Mouse (Mus musculus): ENCODE results near the gene Irf9. TPM values are rescaled to one million over a fixed set of nuclear protein-coding genes. Genes with fewer than 3 reads are reported as not detected.

The Irf9 gene
- polyA plus RNA-seq, 1 experiment, result 10.9 TPM

DNA sequence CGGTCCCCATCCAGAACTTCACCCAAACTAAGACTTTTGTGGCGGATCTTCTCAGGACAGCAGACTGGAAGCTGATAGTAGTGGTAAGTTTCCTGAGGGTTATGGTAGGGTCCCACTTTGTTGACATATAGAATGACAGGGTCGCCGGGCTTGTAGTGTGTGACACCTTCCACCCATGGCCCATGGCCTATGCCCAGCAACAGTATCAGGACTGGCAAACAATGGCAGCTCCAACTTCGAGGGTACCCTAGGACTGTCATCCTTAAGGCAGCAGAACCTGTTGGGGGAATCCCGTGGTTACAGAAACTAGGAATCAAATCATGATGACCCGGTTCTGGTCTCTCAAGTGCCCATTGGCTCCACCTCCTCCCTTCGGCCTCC lies 39.3 kb downstream of the Irf9 start:
- Histone ChIP-seq H3K36me3 (ENCODE audit: control insufficient read depth, insufficient read depth, low read length, poor library complexity, severe bottlenecking) (peaks cover 3% of the 10 kb centered on the region), H3K4me1 (ENCODE audit: control insufficient read depth, insufficient read depth, low read length) (peaks cover 2% of the 10 kb centered on the region), H3K27ac (ENCODE audit: insufficient read depth, low read length) (no peak overlapping the region), H3K4me3 (ENCODE audit: low read depth, low read length) (peak overlapping the region; percentile 84), H3K9me3 (replicated peaks; ENCODE audit: control insufficient read depth, insufficient read depth, low read length, poor library complexity, severe bottlenecking) (no peaks in the 10 kb centered on the region), H3K27me3 (ENCODE audit: control insufficient read depth, insufficient read depth, low read length, poor library complexity, severe bottlenecking) (no peaks in the 10 kb centered on the region), H3K9ac (ENCODE audit: low read depth, poor library complexity, severe bottlenecking) (peak overlapping the region; percentile 91)
- TF ChIP-seq EP300 (IDR thresholded peaks at IDR 0.05; ENCODE audit: insufficient read depth, low read depth, low read length), result no peak
- no peak for TF ChIP-seq POLR2A (IDR thresholded peaks at IDR 0.05; ENCODE audit: insufficient read depth, low read length)
- TF ChIP-seq CTCF (IDR thresholded peaks at IDR 0.05; ENCODE audit: low read depth, low read length), result no peak

DNA sequence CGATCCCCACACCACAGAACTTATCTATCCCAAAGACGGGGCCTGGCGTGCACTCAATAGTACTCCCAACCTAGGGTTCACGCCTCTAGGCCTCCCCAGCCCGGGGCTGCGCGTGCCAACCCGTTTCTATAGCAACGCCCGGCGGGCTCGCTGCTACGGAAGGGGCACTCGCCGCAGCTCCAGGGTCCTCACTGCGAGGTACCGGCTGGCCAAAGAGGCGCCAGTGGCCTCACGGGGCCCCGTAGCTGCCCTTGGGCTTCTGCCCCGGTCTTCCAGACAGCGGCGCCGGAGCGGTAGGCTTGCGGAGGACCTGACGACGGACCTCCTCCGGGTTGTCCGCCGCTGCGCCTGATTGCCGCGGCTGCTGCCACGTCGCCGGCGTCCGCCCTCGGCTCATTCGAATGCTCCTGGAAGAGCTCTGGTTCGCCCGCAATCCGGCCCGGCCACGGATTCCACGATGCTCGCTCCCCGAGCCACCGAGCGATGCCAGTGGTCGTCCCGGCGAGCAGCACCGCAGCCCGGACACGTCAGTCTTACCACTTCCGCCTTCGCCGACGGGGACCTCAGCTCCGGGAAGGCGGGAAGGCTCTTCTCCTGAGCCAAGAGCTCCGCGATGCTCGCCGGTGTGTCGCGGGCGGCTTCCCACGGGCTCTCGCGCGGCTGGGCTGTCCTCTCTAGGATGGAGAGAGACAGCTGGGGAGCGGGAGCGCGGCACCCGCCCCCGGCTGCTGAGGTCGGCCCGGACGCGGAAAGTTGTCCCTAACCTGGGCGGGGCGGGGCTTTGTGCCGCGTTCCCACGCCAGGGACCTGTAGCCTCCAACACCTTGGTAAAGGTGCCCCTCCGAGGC lies 39.9 kb downstream of the Irf9 start, which contains the start of gene Tm9sf1:
Gene Tm9sf1 (minus strand): TSS at position 747 of the 848 bp plus-strand sequence.
- H3K36me3 ChIP-seq (ENCODE audit: control insufficient read depth, insufficient read depth, low read length, poor library complexity, severe bottlenecking), result peaks cover 3% of the 10 kb centered on the region
- H3K4me3 ChIP-seq (ENCODE audit: low read depth, low read length), result peak within 1 kb of the TSS; percentile 84
- TF ChIP-seq CTCF (IDR thresholded peaks at IDR 0.05; ENCODE audit: low read depth, low read length) (no peak), POLR2A (IDR thresholded peaks at IDR 0.05; ENCODE audit: insufficient read depth, low read length) (peak; percentile 13)
- no peaks in the 10 kb centered on the region for H3K27me3 ChIP-seq (ENCODE audit: control insufficient read depth, insufficient read depth, low read length, poor library complexity, severe bottlenecking)
- H3K9me3 ChIP-seq (replicated peaks; ENCODE audit: control insufficient read depth, insufficient read depth, low read length, poor library complexity, severe bottlenecking), result no peaks in the 10 kb centered on the region
- no peak within 1 kb of the TSS for H3K27ac ChIP-seq (ENCODE audit: insufficient read depth, low read length)
- peak within 1 kb of the TSS; percentile 91 for H3K9ac ChIP-seq (ENCODE audit: low read depth, poor library complexity, severe bottlenecking)
- peaks cover 2% of the 10 kb centered on the region for H3K4me1 ChIP-seq (ENCODE audit: control insufficient read depth, insufficient read depth, low read length)

DNA sequence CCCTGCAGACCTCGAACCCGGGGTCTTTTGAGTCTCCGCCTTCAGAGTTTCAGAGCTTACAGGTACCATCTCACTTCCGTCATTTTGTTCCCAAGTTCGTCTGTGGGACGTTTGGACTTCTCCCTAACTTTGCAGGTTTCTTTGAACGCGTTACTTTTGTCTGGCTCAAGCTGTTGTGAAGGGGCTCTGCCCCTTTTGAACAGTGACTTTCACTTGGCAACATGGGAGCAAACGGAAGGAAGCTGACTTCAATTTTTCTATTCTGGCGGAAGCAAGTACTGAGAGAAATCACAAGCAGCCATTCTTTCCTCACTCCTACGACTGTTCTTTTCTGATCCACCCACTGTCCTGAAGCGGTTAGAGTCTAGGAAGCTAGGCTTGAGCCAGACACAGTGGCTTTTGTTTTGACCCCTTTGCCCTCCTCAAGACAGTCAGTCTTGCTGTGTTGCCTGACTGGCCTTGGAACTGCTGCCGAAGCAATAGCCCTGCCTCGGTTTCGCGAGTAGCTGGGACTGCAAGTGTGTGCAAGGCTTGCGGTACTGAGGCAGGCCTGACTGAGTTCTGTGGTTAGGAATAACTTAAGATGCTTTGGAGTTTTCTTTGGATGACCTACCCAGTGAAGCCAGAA lies 41.0 kb downstream of the Irf9 start:
- TF ChIP-seq CTCF (IDR thresholded peaks at IDR 0.05; ENCODE audit: low read depth, low read length) (no peak), EP300 (IDR thresholded peaks at IDR 0.05; ENCODE audit: insufficient read depth, low read depth, low read length) (no peak), POLR2A (IDR thresholded peaks at IDR 0.05; ENCODE audit: insufficient read depth, low read length) (no peak)
- no peaks in the 10 kb centered on the region for H3K9me3 ChIP-seq (replicated peaks; ENCODE audit: control insufficient read depth, insufficient read depth, low read length, poor library complexity, severe bottlenecking)
- H3K27ac ChIP-seq (ENCODE audit: insufficient read depth, low read length), result no peak overlapping the region
- H3K27me3 ChIP-seq (ENCODE audit: control insufficient read depth, insufficient read depth, low read length, poor library complexity, severe bottlenecking), result no peaks in the 10 kb centered on the region
- H3K36me3 ChIP-seq (ENCODE audit: control insufficient read depth, insufficient read depth, low read length, poor library complexity, severe bottlenecking), result peaks cover 3% of the 10 kb centered on the region
- H3K9ac ChIP-seq (ENCODE audit: low read depth, poor library complexity, severe bottlenecking), result peak overlapping the region; percentile 91
- peak overlapping the region; percentile 84 for H3K4me3 ChIP-seq (ENCODE audit: low read depth, low read length)
- H3K4me1 ChIP-seq (ENCODE audit: control insufficient read depth, insufficient read depth, low read length), result peaks cover 2% of the 10 kb centered on the region

DNA sequence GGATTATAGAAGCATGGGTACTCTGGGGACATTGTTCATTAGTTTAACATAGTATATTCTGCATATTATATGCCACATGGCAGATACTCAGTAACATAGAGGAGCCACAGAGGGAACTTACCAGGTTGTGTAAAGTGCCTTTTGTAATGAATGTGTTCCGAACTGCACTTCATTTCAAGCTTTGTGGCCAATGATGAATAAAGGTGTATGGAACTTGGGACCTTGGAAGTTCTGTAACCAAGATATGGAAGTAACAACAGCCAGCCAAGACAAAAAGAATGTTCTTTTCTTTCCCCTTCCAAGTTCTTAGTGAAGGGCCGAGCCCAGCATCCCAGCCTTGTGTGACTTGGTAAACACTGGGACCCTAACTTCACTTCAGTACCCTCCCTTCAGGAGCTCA lies 46.5 kb downstream of the Irf9 start, which contains the start of gene Tssk4:
Gene Tssk4 (plus strand): TSS at position 301 of the 400 bp plus-strand sequence.
- Histone ChIP-seq H3K4me3 (ENCODE audit: low read depth, low read length) (no peak within 1 kb of the TSS), H3K27me3 (ENCODE audit: control insufficient read depth, insufficient read depth, low read length, poor library complexity, severe bottlenecking) (no peaks in the 10 kb centered on the region), H3K4me1 (ENCODE audit: control insufficient read depth, insufficient read depth, low read length) (no peaks in the 10 kb centered on the region), H3K9me3 (replicated peaks; ENCODE audit: control insufficient read depth, insufficient read depth, low read length, poor library complexity, severe bottlenecking) (no peaks in the 10 kb centered on the region), H3K9ac (ENCODE audit: low read depth, poor library complexity, severe bottlenecking) (no peak within 1 kb of the TSS), H3K36me3 (ENCODE audit: control insufficient read depth, insufficient read depth, low read length, poor library complexity, severe bottlenecking) (no peaks in the 10 kb centered on the region), H3K27ac (ENCODE audit: insufficient read depth, low read length) (no peak within 1 kb of the TSS)
- no peak for TF ChIP-seq POLR2A (IDR thresholded peaks at IDR 0.05; ENCODE audit: insufficient read depth, low read length)
- TF ChIP-seq EP300 (IDR thresholded peaks at IDR 0.05; ENCODE audit: insufficient read depth, low read depth, low read length), result no peak
- TF ChIP-seq CTCF (IDR thresholded peaks at IDR 0.05; ENCODE audit: low read depth, low read length), result no peak

DNA sequence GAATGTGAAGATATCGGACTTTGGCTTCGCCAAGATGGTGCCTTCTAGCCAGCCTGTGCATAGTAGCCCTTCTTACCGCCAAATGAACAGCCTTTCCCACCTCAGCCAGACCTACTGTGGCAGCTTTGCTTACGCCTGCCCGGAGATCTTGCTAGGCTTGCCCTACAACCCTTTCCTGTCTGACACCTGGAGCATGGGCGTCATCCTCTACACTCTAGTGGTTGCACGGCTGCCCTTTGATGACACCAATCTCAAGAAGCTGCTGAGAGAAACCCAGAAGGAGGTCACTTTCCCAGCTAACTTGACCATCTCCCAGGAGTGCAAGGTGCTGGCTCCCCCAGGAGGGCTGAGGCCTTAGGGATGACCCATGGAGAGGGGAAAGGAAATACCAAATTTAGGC lies 48.2 kb downstream of the Irf9 start:
- no peak overlapping the region for H3K9ac ChIP-seq (ENCODE audit: low read depth, poor library complexity, severe bottlenecking)

DNA sequence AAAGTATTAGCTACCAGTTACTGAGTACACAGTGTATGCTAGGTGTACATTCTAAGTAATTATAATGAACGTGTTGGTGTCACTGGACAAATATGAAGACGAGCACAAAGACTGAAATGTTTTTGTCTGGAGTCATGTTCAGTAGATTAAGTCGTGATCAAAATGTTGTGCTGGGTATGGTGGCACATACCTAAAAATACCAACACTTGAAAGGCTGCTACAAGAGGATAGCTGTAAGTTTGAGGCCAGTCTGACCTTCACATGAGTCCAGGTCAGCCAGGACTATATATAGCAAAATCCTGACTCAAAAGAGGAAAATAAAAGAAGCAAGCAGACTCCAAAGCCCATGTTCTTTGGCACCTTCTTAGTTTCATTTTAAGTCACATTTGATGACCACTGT lies 53.6 kb downstream of the Irf9 start:
- Histone ChIP-seq H3K27ac (ENCODE audit: insufficient read depth, low read length) (no peak overlapping the region), H3K4me3 (ENCODE audit: low read depth, low read length) (no peak overlapping the region), H3K4me1 (ENCODE audit: control insufficient read depth, insufficient read depth, low read length) (no peaks in the 10 kb centered on the region), H3K27me3 (ENCODE audit: control insufficient read depth, insufficient read depth, low read length, poor library complexity, severe bottlenecking) (no peaks in the 10 kb centered on the region), H3K36me3 (ENCODE audit: control insufficient read depth, insufficient read depth, low read length, poor library complexity, severe bottlenecking) (peaks cover 8% of the 10 kb centered on the region), H3K9ac (ENCODE audit: low read depth, poor library complexity, severe bottlenecking) (no peak overlapping the region), H3K9me3 (replicated peaks; ENCODE audit: control insufficient read depth, insufficient read depth, low read length, poor library complexity, severe bottlenecking) (no peaks in the 10 kb centered on the region)
- no peak for TF ChIP-seq EP300 (IDR thresholded peaks at IDR 0.05; ENCODE audit: insufficient read depth, low read depth, low read length)
- no peak for TF ChIP-seq CTCF (IDR thresholded peaks at IDR 0.05; ENCODE audit: low read depth, low read length)
- no peak for TF ChIP-seq POLR2A (IDR thresholded peaks at IDR 0.05; ENCODE audit: insufficient read depth, low read length)

More for the DNA sequence above, 48.2 kb downstream of the Irf9 start:
- Histone ChIP-seq H3K4me3 (ENCODE audit: low read depth, low read length) (no peak overlapping the region), H3K9me3 (replicated peaks; ENCODE audit: control insufficient read depth, insufficient read depth, low read length, poor library complexity, severe bottlenecking) (no peaks in the 10 kb centered on the region), H3K4me1 (ENCODE audit: control insufficient read depth, insufficient read depth, low read length) (no peaks in the 10 kb centered on the region), H3K36me3 (ENCODE audit: control insufficient read depth, insufficient read depth, low read length, poor library complexity, severe bottlenecking) (no peaks in the 10 kb centered on the region), H3K27me3 (ENCODE audit: control insufficient read depth, insufficient read depth, low read length, poor library complexity, severe bottlenecking) (no peaks in the 10 kb centered on the region), H3K27ac (ENCODE audit: insufficient read depth, low read length) (no peak overlapping the region)
- TF ChIP-seq POLR2A (IDR thresholded peaks at IDR 0.05; ENCODE audit: insufficient read depth, low read length) (no peak), CTCF (IDR thresholded peaks at IDR 0.05; ENCODE audit: low read depth, low read length) (no peak), EP300 (IDR thresholded peaks at IDR 0.05; ENCODE audit: insufficient read depth, low read depth, low read length) (no peak)

Measured in ES-Bruce4 (cell line).